Mouse (Mus musculus): Measurements from ENCODE around the gene Shtn1. TPM values are rescaled to one million over a fixed set of nuclear protein-coding genes. Genes with fewer than 3 reads are reported as not detected.

Shtn1 gene
- polyA plus RNA-seq, 1 experiment from 2014 or later = 4.7 TPM

DNA sequence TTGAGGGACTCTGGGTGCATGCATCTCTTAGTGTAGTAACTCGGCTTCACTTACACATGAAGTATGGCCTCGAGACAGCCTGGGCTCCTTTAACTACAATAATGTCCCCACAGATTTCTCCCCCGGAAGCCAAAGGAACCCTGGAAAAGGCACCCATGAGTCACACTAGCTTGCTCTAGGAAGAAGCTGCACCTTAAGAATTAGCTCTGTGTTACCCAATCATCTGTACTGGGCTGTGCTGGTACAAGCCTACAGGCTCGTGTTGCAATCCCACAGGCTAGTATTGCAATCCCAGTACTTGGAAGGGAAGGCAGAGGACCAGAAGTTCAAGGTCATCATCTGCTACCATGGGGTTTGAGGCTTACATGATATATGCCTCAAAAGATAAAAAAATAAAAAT lies 4.5 kb downstream of the Shtn1 start:
- no peak overlapping the region for H3K4me3 ChIP-seq
- no peak for ATAC-seq (ENCODE audit: insufficient number of reproducible peaks, insufficient read depth, low FRiP score, low TSS enrichment)
- peaks cover 41% of the 10 kb centered on the region for H3K27me3 ChIP-seq
- H3K36me3 ChIP-seq = no peaks in the 10 kb centered on the region
- no peak overlapping the region for H3K4me2 ChIP-seq (replicated peaks)
- H3K9me3 ChIP-seq = no peaks in the 10 kb centered on the region
- H3K9ac ChIP-seq = no peak overlapping the region
- no peak overlapping the region for H3K27ac ChIP-seq
- 82% methylated on average over 4 of the region's 4 CpGs for WGBS
- peaks cover 4% of the 10 kb centered on the region; the same call in 1 of the 2 replicates for H3K4me1 ChIP-seq

- Histone ChIP-seq H3K4me3 (no peak overlapping the region), H3K4me2 (replicated peaks) (no peak overlapping the region), H3K27ac (no peak overlapping the region), H3K4me1 (no peaks in the 10 kb centered on the region), H3K27me3 (0 out of 2 replicates have a peak, but pooled peaks cover 5% of the 10 kb centered on the region), H3K9me3 (no peaks in the 10 kb centered on the region), H3K36me3 (no peaks in the 10 kb centered on the region), H3K9ac (no peak overlapping the region)
- WGBS = 57% methylated on average over 1 of the region's 1 CpGs
- no peak for ATAC-seq (ENCODE audit: insufficient number of reproducible peaks, insufficient read depth, low FRiP score, low TSS enrichment)
Observed at GRCm38 (mm10) chr19:59067652-59068051, 8.2 kb downstream of the Shtn1 start.

GRCm38 (mm10) chr19:59066670-59067069 lies 9.2 kb downstream of the Shtn1 start:
- H3K9me3 ChIP-seq = no peaks in the 10 kb centered on the region
- no peaks in the 10 kb centered on the region for H3K4me1 ChIP-seq
- H3K27me3 ChIP-seq = no peaks in the 10 kb centered on the region
- 87% methylated on average over 2 of the region's 2 CpGs for WGBS
- H3K9ac ChIP-seq = no peak overlapping the region
- no peak for ATAC-seq (ENCODE audit: insufficient number of reproducible peaks, insufficient read depth, low FRiP score, low TSS enrichment)
- H3K36me3 ChIP-seq = no peaks in the 10 kb centered on the region
- H3K27ac ChIP-seq = no peak overlapping the region
- H3K4me3 ChIP-seq = no peak overlapping the region
- H3K4me2 ChIP-seq (replicated peaks) = no peak overlapping the region

- Histone ChIP-seq H3K4me2 (replicated peaks) (no peak overlapping the region), H3K4me1 (no peaks in the 10 kb centered on the region), H3K27ac (no peak overlapping the region), H3K9ac (no peak overlapping the region), H3K36me3 (no peaks in the 10 kb centered on the region), H3K27me3 (no peaks in the 10 kb centered on the region), H3K4me3 (no peak overlapping the region), H3K9me3 (no peaks in the 10 kb centered on the region)
- ATAC-seq (ENCODE audit: insufficient number of reproducible peaks, insufficient read depth, low FRiP score, low TSS enrichment) = no peak
- WGBS = 58% methylated on average over 5 of the region's 5 CpGs
Observed at GRCm38 (mm10) chr19:59066115-59066514, 9.8 kb downstream of the Shtn1 start.

DNA sequence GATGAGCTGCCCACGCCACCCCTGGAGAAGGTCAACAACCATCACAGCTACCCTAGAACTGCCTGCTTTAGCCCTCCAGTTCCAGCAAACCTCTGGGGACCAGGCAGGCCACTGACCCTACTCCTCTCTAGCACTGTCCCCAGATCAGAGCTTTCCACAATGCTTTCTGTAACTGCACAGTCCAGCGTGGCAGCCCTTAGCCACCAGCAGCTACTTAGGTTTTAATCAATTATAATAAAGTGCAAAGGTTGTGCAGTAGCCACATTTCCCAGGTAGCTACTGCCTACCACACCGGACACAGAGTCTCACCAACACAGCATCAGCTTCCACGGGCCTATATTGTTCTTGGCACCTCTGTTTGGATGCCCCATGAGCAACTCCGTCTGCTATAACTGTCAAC lies 11.3 kb downstream of the Shtn1 start:
- no peak for ATAC-seq (ENCODE audit: insufficient number of reproducible peaks, insufficient read depth, low FRiP score, low TSS enrichment)
- Histone ChIP-seq H3K4me1 (no peaks in the 10 kb centered on the region), H3K36me3 (no peaks in the 10 kb centered on the region), H3K9me3 (no peaks in the 10 kb centered on the region), H3K9ac (no peak overlapping the region), H3K4me3 (no peak overlapping the region), H3K27me3 (no peaks in the 10 kb centered on the region), H3K27ac (no peak overlapping the region), H3K4me2 (replicated peaks) (no peak overlapping the region)
- WGBS = 81% methylated on average over 5 of the region's 5 CpGs

DNA sequence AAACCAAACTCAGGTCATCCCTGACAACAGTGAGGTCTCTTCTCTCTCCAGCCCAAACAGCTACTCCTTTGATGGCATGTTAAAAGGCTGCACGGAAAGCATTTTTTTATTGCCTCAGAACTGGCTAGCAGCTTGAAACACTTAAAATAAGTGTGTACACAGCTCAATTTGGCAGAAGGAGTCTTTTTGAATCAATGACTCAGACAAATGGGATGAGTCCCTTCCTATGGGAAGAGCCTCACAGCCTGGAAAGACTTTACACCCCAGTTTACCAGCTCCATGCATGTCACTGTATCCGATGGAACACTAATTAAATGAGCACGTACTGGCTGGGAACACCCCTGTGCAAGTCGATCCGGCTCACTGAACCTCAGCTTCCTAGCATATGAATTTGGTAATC lies 12.3 kb downstream of the Shtn1 start:
- Histone ChIP-seq H3K4me1 (no peaks in the 10 kb centered on the region), H3K27ac (no peak overlapping the region), H3K4me2 (replicated peaks) (no peak overlapping the region), H3K9me3 (no peaks in the 10 kb centered on the region), H3K36me3 (no peaks in the 10 kb centered on the region), H3K9ac (no peak overlapping the region), H3K27me3 (no peaks in the 10 kb centered on the region), H3K4me3 (no peak overlapping the region)
- WGBS = 74% methylated on average over 5 of the region's 5 CpGs
- ATAC-seq (ENCODE audit: insufficient number of reproducible peaks, insufficient read depth, low FRiP score, low TSS enrichment) = no peak

GRCm38 (mm10) chr19:59058105-59058504 lies 17.8 kb downstream of the Shtn1 start:
- Histone ChIP-seq H3K4me2 (replicated peaks) (no peak overlapping the region), H3K27me3 (no peaks in the 10 kb centered on the region), H3K4me3 (no peak overlapping the region), H3K9me3 (no peaks in the 10 kb centered on the region), H3K27ac (no peak overlapping the region), H3K9ac (no peak overlapping the region), H3K36me3 (no peaks in the 10 kb centered on the region), H3K4me1 (0 out of 2 replicates have a peak, but pooled peaks cover under 1% of the 10 kb centered on the region)
- WGBS = 81% methylated on average over 4 of the region's 4 CpGs
- no peak for ATAC-seq (ENCODE audit: insufficient number of reproducible peaks, insufficient read depth, low FRiP score, low TSS enrichment)

DNA sequence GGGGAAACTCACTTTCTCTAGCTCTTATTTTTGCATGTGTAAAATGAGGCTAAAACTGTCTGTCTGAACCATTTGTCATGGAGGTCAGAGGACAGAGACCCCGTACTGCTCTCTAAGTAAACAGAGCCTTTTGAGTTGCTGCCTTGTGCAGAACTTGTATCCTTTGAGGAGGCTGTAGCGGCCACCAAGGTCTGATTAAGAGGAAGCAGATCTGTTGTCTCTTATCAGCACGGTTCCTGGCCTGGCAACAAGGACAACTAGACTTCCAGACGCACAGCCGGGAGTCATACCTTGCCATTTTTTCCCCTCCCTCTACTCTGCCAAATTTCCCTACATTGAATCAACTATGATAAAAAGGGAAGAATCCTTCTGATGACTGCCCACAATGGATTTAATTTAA lies 18.5 kb downstream of the Shtn1 start:
- H3K9me3 ChIP-seq = no peaks in the 10 kb centered on the region
- 52% methylated on average over 5 of the region's 5 CpGs for WGBS
- ATAC-seq (ENCODE audit: insufficient number of reproducible peaks, insufficient read depth, low FRiP score, low TSS enrichment) = no peak
- no peak overlapping the region for H3K27ac ChIP-seq
- no peak overlapping the region for H3K4me2 ChIP-seq (replicated peaks)
- no peak overlapping the region for H3K9ac ChIP-seq
- no peak overlapping the region for H3K4me3 ChIP-seq
- H3K27me3 ChIP-seq = no peaks in the 10 kb centered on the region
- H3K4me1 ChIP-seq = peaks cover 8% of the 10 kb centered on the region; the same call in 1 of the 2 replicates
- no peaks in the 10 kb centered on the region for H3K36me3 ChIP-seq

GRCm38 (mm10) chr19:59054632-59054951 lies 21.3 kb downstream of the Shtn1 start:
- H3K9ac ChIP-seq = no peak overlapping the region
- no peak for ATAC-seq (ENCODE audit: insufficient number of reproducible peaks, insufficient read depth, low FRiP score, low TSS enrichment)
- no peak overlapping the region for H3K27ac ChIP-seq
- no peak overlapping the region for H3K4me3 ChIP-seq
- H3K36me3 ChIP-seq = no peaks in the 10 kb centered on the region
- H3K9me3 ChIP-seq = no peaks in the 10 kb centered on the region
- no peaks in the 10 kb centered on the region for H3K27me3 ChIP-seq
- H3K4me1 ChIP-seq = peaks cover 8% of the 10 kb centered on the region; the same call in 1 of the 2 replicates
- 87% methylated on average over 6 of the region's 6 CpGs for WGBS
- H3K4me2 ChIP-seq (replicated peaks) = no peak overlapping the region

DNA sequence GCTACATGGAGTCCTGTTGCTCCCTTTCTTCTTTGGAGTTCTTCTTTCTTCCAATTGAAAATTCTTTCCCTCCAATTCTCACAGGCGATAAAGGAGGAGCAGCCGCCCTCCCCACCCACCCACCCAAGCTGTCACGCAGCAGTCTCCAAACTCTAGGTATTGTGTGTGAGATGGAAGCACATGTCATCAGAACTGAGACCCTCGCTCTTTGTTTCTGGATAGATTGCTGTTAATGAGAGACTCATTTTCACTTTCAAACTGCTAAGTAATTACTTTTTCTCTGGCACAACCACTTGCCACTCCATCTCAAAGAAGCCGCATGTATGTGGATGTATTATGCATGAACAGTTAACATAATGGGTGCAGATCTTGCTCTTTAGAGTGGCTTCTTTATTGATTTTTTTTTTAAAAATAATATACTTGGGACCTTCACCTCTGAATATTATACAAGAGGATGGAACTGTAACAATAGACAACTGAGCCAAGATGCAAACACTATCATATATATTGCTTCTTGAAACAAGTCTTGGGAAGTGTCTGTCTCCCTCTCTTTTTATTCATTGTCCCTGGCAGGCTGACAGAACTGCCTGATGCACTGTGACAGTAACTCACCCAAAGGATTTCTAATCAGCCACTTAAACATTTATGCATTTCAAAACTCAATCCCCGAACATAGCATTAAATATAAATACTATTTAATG lies 21.8 kb downstream of the Shtn1 start:
- Histone ChIP-seq H3K4me3 (no peak overlapping the region), H3K27ac (no peak overlapping the region), H3K27me3 (no peaks in the 10 kb centered on the region), H3K9me3 (no peaks in the 10 kb centered on the region), H3K9ac (no peak overlapping the region), H3K4me1 (peaks cover 8% of the 10 kb centered on the region; the same call in 1 of the 2 replicates), H3K4me2 (replicated peaks) (no peak overlapping the region), H3K36me3 (no peaks in the 10 kb centered on the region)
- 91% methylated on average over 6 of the region's 6 CpGs for WGBS
- no peak for ATAC-seq (ENCODE audit: insufficient number of reproducible peaks, insufficient read depth, low FRiP score, low TSS enrichment)

- WGBS = 70% methylated on average over 9 of the region's 9 CpGs
- no peaks in the 10 kb centered on the region for H3K9me3 ChIP-seq
- no peaks in the 10 kb centered on the region for H3K36me3 ChIP-seq
- no peaks in the 10 kb centered on the region for H3K27me3 ChIP-seq
- ATAC-seq (ENCODE audit: insufficient number of reproducible peaks, insufficient read depth, low FRiP score, low TSS enrichment) = no peak
- no peak overlapping the region for H3K4me3 ChIP-seq
- H3K4me2 ChIP-seq (replicated peaks) = no peak overlapping the region
- no peak overlapping the region for H3K9ac ChIP-seq
- no peak overlapping the region for H3K27ac ChIP-seq
- H3K4me1 ChIP-seq = peaks cover 8% of the 10 kb centered on the region; the same call in 1 of the 2 replicates
Observed at GRCm38 (mm10) chr19:59052783-59053490, 23.0 kb downstream of the Shtn1 start.

GRCm38 (mm10) chr19:59052053-59052452 lies 23.8 kb downstream of the Shtn1 start:
- no peak overlapping the region for H3K27ac ChIP-seq
- ATAC-seq (ENCODE audit: insufficient number of reproducible peaks, insufficient read depth, low FRiP score, low TSS enrichment) = no peak
- no peak overlapping the region for H3K4me2 ChIP-seq (replicated peaks)
- peaks cover 8% of the 10 kb centered on the region; the same call in 1 of the 2 replicates for H3K4me1 ChIP-seq
- 80% methylated on average over 4 of the region's 4 CpGs for WGBS
- no peak overlapping the region for H3K9ac ChIP-seq
- no peak overlapping the region for H3K4me3 ChIP-seq
- no peaks in the 10 kb centered on the region for H3K36me3 ChIP-seq
- no peaks in the 10 kb centered on the region for H3K27me3 ChIP-seq
- H3K9me3 ChIP-seq = no peaks in the 10 kb centered on the region
